Mouse (Mus musculus) cerebellum, adult 2 months (tissue): Measurements from ENCODE around the gene Wdr12.

Experiments used
- CTCF ChIP-seq: fragments of 200-500 bp; IDR thresholded peaks from 2 replicates; pipeline ENCODE4 v1.5.1; 2011; ENCODE audit warnings: low read depth, mild to moderate bottlenecking, control low read depth, low read length, moderate library complexity, borderline replicate concordance; ENCODE audit not compliant: insufficient read depth
- POLR2A ChIP-seq: fragments of 200-500 bp; IDR thresholded peaks from 2 replicates; pipeline ENCODE4 v1.6.1; 2011; ENCODE audit warnings: low read length, control low read depth, borderline replicate concordance; ENCODE audit not compliant: insufficient read depth

GRCm38 (mm10) chr1:60098839-60099238 is 394 bp upstream of the Wdr12 start:
- no peak for TF ChIP-seq CTCF
- no peak for TF ChIP-seq POLR2A
